Mouse (Mus musculus) erythroblast, embryonic 14.5 days (primary cell): ENCODE data around the gene Ncoa4. TPM values are rescaled to one million over a fixed set of nuclear protein-coding genes. Genes with fewer than 3 reads are reported as not detected.
"Not testable (repeated sequence)": the region's sequence is repeated elsewhere in the genome, so short reads cannot be mapped to it uniquely, and the experiment has no call there.

Experiments
- H3K27me3 ChIP-seq: 2 replicates; pipeline ENCODE4 v1.6.1; 2012; ENCODE audit warnings: inconsistent platforms; ENCODE audit not compliant: control insufficient read depth
- H3K36me3 ChIP-seq: 2 replicates; pipeline ENCODE4 v1.6.1; 2012; ENCODE audit warnings: mild to moderate bottlenecking, inconsistent platforms; ENCODE audit not compliant: control insufficient read depth
- H3K4me1 ChIP-seq: 2 replicates; pipeline ENCODE4 v1.6.1; 2012; ENCODE audit warnings: inconsistent platforms; ENCODE audit not compliant: control insufficient read depth
- H3K4me3 ChIP-seq: replicated peaks from 2 replicates; pipeline ENCODE3; 2012; ENCODE audit warnings: moderate library complexity, mild to moderate bottlenecking, inconsistent platforms
- H3K9me3 ChIP-seq: 2 replicates; pipeline ENCODE4 v1.6.1; 2012; ENCODE audit warnings: low read length, inconsistent platforms, mixed read lengths; ENCODE audit not compliant: control insufficient read depth
- GATA1 ChIP-seq: IDR thresholded peaks from 2 replicates; pipeline ENCODE4 v1.6.1; 2012; ENCODE audit warnings: low read length, inconsistent platforms, mixed read lengths
- TAL1 ChIP-seq: IDR thresholded peaks from 3 replicates; pipeline ENCODE4 v1.6.1; 2012; ENCODE audit warnings: low read length, inconsistent platforms, mixed read lengths
- polyA plus RNA-seq: library from polyadenylated mRNA; stranded (reverse); fragments of >175 nt; gene quantifications from 2 replicates; pipeline ENCODE4 v1.2.3, GENCODE M21; 2012

The Ncoa4 gene
- 6.9 and 7.6 TPM in 2 replicates for polyA plus RNA-seq

- Histone ChIP-seq H3K4me1 (peaks cover 71% of the 10 kb centered on the region), H3K9me3 (peaks cover 3% of the 10 kb centered on the region), H3K36me3 (peaks cover 27% of the 10 kb centered on the region), H3K27me3 (peaks cover 4% of the 10 kb centered on the region; the same call in 1 of the 2 replicates), H3K4me3 (peak within 1 kb of the TSS; percentile 79)
- TF ChIP-seq GATA1: no peak
- TF ChIP-seq TAL1: no peak
Measured at GRCm38 (mm10) chr14:32159690-32160246, at the start of gene Ncoa4. Ncoa4 (plus strand) TSS chr14:32159865.

DNA sequence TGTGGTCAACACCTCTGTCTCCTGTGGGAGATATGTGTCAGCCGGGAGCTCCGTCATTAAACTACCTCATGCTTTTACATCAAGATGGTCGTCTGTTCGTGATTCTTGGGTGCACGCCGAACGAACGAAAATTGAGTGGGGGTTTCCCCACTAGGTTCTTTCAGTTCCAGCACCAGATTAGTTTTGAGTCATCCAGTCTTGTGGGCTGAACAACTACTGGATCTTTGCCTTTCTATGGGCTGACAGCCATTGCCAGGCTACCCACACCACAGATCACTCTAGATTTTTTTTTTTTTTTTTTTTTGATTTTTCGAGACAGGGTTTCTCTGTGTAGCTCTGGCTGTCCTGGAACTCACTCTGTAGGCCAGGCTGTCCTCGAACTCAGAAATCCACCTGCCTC lies 47.5 kb upstream of the Ncoa4 start:
- H3K4me1 ChIP-seq, H3K36me3 ChIP-seq, H3K27me3 ChIP-seq, H3K4me3 ChIP-seq, H3K9me3 ChIP-seq: not testable (repeated sequence)

- H3K4me3 ChIP-seq: no peak overlapping the region
- TF ChIP-seq TAL1 (no peak), GATA1 (no peak)
- H3K27me3 ChIP-seq: peaks cover 15% of the 10 kb centered on the region
- H3K9me3 ChIP-seq: no peaks in the 10 kb centered on the region
- no peaks in the 10 kb centered on the region; the same call in 1 of the 2 replicates for H3K4me1 ChIP-seq
- no peaks in the 10 kb centered on the region for H3K36me3 ChIP-seq
Measured at GRCm38 (mm10) chr14:32120940-32121919, 38.4 kb upstream of the Ncoa4 start.

- no peak for TF ChIP-seq GATA1
- no peak for TF ChIP-seq TAL1
- Histone ChIP-seq H3K9me3 (no peaks in the 10 kb centered on the region), H3K36me3 (no peaks in the 10 kb centered on the region), H3K4me1 (no peaks in the 10 kb centered on the region; the same call in 1 of the 2 replicates), H3K4me3 (no peak overlapping the region), H3K27me3 (peaks cover 22% of the 10 kb centered on the region)
Measured at GRCm38 (mm10) chr14:32121920-32122315, 37.7 kb upstream of the Ncoa4 start.

DNA sequence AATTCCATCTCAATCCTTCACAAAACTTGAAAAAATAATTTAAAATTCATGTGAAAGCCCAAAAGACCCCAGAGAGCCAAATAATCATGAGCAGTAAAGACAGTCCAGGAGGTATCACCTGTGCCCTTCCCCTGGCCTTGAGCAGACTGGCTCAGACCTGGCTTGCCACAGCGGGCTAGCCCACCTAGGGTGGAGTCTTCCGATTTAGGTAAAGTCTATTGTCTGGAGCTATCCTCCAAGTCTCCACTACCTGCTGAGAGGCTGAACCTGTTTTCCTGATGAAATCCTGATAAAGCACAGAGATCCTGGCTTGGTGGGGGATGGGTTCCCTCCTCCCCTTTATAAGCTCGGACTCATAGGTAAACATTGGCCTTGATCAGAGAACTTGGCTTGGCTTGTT lies 35.4 kb upstream of the Ncoa4 start:
- Histone ChIP-seq H3K4me1 (peaks cover 8% of the 10 kb centered on the region), H3K36me3 (no peaks in the 10 kb centered on the region), H3K27me3 (peaks cover 28% of the 10 kb centered on the region), H3K9me3 (no peaks in the 10 kb centered on the region), H3K4me3 (no peak overlapping the region)
- no peak for TF ChIP-seq GATA1
- no peak for TF ChIP-seq TAL1

DNA sequence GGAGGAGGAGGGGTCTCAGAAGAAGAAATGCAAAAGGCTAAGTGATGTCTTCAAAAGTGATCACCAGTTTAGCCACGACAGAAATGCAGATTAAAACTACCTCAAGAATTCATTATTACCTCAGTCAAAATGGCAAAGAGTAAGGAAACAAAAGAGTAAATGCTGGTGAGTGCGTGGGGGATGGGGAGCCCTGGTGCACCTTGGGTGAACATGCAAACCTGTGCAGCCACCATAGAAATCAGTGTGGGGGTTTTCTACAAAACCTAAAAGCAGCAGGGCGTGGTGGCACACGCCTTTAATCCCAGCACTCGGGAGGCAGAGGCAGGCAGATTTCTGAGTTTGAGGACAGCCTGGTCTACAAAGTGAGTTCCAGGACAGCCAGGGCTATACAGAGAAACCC lies 34.4 kb upstream of the Ncoa4 start:
- H3K4me1 ChIP-seq, H3K4me3 ChIP-seq, H3K36me3 ChIP-seq, H3K9me3 ChIP-seq: not testable (repeated sequence)
- H3K27me3 ChIP-seq: peaks cover 28% of the 10 kb centered on the region

- H3K4me3 ChIP-seq: no peak overlapping the region
- TF ChIP-seq TAL1: no peak
- no peak for TF ChIP-seq GATA1
- peaks cover 32% of the 10 kb centered on the region for H3K4me1 ChIP-seq
- peaks cover 24% of the 10 kb centered on the region for H3K27me3 ChIP-seq
- H3K9me3 ChIP-seq: no peaks in the 10 kb centered on the region
- H3K36me3 ChIP-seq: no peaks in the 10 kb centered on the region
Measured at GRCm38 (mm10) chr14:32128409-32128808, 31.3 kb upstream of the Ncoa4 start.

- peaks cover 65% of the 10 kb centered on the region for H3K4me1 ChIP-seq
- no peak overlapping the region for H3K4me3 ChIP-seq
- H3K27me3 ChIP-seq: peaks cover 7% of the 10 kb centered on the region
- TF ChIP-seq TAL1: peak; percentile 38; the same call in 1 of the 3 replicates
- TF ChIP-seq GATA1: no peak; the same call in 1 of the 2 replicates
- H3K36me3 ChIP-seq: no peaks in the 10 kb centered on the region
- H3K9me3 ChIP-seq: no peaks in the 10 kb centered on the region
Measured at GRCm38 (mm10) chr14:32131836-32132235, 27.8 kb upstream of the Ncoa4 start.

DNA sequence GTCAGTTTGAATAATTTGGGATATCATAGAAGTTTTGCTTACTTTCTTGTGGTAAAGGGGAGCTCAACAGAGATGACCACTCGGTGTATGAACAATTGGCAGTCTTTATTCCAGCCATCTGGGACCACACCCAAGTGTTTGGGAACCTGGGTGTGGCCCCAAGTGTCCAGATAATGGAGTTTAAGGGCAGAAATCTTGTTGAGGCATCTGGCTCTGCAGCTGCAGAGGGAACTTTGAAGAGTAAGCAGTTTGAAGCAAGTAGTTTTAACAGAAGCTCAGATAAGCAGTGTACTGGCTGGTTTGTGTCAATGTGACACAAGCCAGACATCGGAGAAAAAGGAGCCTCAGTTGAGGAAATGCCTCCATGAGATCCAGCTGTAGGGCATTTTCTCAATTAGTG lies 25.4 kb upstream of the Ncoa4 start:
- Histone ChIP-seq H3K27me3 (no peaks in the 10 kb centered on the region), H3K9me3 (no peaks in the 10 kb centered on the region), H3K4me1 (peaks cover 65% of the 10 kb centered on the region), H3K4me3 (no peak overlapping the region), H3K36me3 (no peaks in the 10 kb centered on the region)
- peak; percentile 35; the same call in 2 of the 3 replicates for TF ChIP-seq TAL1
- TF ChIP-seq GATA1: no peak

DNA sequence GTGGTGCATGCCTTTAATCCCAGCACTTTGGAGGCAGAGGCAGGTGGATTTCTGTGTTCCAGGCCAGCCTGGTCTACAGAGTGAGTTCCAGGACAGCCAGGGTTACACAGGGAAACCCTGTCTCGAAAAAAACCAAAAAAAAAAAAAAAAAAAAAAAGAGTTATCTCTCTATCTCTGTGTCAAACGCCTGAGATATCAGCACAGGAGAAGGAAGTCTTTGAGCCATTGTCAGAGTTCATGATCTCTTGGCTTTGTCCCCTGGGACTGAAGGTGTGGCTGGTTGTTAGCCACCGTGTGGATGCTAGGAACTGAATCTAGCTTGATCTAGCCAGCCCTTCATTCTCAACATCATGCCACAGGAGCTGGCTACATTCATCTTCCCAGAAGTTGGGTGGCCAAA lies 23.2 kb upstream of the Ncoa4 start:
- not testable (repeated sequence) for H3K9me3 ChIP-seq, H3K4me3 ChIP-seq, H3K27me3 ChIP-seq
- Histone ChIP-seq H3K36me3 (peaks cover 14% of the 10 kb centered on the region), H3K4me1 (peaks cover 67% of the 10 kb centered on the region)
